Mouse (Mus musculus): ENCODE measurements around the gene Pgam1.

DNA sequence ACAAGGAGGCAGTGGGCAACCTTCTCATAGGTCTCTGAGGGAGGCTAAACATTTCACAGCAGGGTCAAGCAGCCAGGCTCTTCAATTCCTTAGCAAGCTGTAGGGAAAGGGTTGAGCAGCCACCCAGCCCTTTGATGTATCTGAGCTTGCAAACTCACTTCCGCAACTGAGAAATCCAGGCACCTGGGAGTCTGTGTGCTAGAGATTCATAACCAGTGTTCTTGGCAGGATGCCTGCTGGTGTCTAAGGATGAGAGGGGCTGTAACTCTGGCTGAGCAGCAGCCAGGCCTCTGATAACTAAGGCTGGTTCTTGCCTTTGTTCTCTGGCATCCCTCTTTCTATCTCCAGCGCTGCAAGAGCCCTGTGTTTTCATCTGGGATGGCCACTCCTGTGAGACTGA lies 10.0 kb upstream of the Pgam1 start:
- TF ChIP-seq CTCF (IDR thresholded peaks at IDR 0.05) (no peak), EP300 (IDR thresholded peaks at IDR 0.05) (no peak)
